Mouse (Mus musculus): ENCODE results near the gene Cryzl2. TPM values are rescaled to one million over a fixed set of nuclear protein-coding genes. Genes with fewer than 3 reads are reported as not detected.

Gene Cryzl2
- polyA plus RNA-seq, 1 experiment from 2014 or later = 8.3 TPM

DNA sequence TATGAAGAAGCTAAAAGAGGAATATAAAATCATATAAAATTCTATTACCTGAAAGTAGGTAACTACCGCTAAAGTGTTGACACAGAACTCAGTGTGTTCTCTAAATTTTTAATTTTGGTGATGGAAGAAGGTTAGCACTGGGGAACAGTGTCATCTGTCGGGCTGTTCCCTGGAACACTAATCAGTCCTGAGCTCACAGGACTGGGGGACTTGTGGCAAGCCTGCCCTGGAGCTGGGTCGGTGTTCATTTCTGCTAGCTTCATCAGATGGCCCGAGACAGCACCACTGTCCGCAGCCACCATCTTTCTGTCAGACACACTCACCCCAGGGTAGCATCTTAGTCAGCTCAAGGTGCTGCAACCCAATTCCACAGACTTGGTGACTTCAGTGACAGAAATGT lies 63.9 kb downstream of the Cryzl2 start:
- Histone ChIP-seq H3K27ac (ENCODE audit: low read depth, low read length) (no peak overlapping the region), H3K4me1 (ENCODE audit: control insufficient read depth, insufficient read depth, low read length) (no peaks in the 10 kb centered on the region), H3K9me3 (ENCODE audit: control insufficient read depth, low read length) (no peaks in the 10 kb centered on the region), H3K9ac (ENCODE audit: low read length) (no peak overlapping the region), H3K4me3 (ENCODE audit: low read depth, low read length) (no peak overlapping the region), H3K36me3 (ENCODE audit: control insufficient read depth, insufficient read depth, low read length) (no peaks in the 10 kb centered on the region), H3K27me3 (ENCODE audit: control insufficient read depth, insufficient read depth, low read length) (no peaks in the 10 kb centered on the region), H3K4me2 (no peak overlapping the region)
- DNase-seq (ENCODE audit: low spot score, missing footprints) = peak; percentile 54
- 93% methylated on average over 5 of the region's 5 CpGs for WGBS
- no peak for ATAC-seq (ENCODE audit: low FRiP score)

DNA sequence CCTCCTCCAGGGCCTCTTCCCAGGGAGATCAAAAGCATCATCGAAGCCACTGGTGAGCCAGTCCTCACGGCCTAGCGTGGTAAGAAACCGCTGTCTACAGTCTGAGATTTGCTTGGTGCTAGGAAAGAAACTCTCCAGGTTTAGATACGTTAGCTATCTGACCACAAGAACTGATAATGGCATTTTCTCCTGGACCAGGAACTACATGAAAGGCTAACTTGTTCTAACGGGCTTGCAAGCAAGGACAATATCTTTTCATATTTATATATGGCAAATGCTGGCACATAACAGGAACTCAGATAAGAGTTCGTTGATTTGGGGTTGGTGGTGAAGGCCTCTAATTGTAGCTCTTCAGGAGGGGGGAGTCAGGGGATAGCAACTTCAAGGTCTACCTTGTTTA lies 66.4 kb downstream of the Cryzl2 start:
- H3K27ac ChIP-seq (ENCODE audit: low read depth, low read length) = no peak overlapping the region
- H3K4me3 ChIP-seq (ENCODE audit: low read depth, low read length) = no peak overlapping the region
- WGBS = 91% methylated on average over 7 of the region's 7 CpGs
- no peak overlapping the region for H3K9ac ChIP-seq (ENCODE audit: low read length)
- no peak for ATAC-seq (ENCODE audit: low FRiP score)
- H3K4me1 ChIP-seq (ENCODE audit: control insufficient read depth, insufficient read depth, low read length) = no peaks in the 10 kb centered on the region
- H3K27me3 ChIP-seq (ENCODE audit: control insufficient read depth, insufficient read depth, low read length) = no peaks in the 10 kb centered on the region
- no peaks in the 10 kb centered on the region for H3K36me3 ChIP-seq (ENCODE audit: control insufficient read depth, insufficient read depth, low read length)
- DNase-seq (ENCODE audit: low spot score, missing footprints) = peak; percentile 26
- no peaks in the 10 kb centered on the region for H3K9me3 ChIP-seq (ENCODE audit: control insufficient read depth, low read length)
- no peak overlapping the region for H3K4me2 ChIP-seq

DNA sequence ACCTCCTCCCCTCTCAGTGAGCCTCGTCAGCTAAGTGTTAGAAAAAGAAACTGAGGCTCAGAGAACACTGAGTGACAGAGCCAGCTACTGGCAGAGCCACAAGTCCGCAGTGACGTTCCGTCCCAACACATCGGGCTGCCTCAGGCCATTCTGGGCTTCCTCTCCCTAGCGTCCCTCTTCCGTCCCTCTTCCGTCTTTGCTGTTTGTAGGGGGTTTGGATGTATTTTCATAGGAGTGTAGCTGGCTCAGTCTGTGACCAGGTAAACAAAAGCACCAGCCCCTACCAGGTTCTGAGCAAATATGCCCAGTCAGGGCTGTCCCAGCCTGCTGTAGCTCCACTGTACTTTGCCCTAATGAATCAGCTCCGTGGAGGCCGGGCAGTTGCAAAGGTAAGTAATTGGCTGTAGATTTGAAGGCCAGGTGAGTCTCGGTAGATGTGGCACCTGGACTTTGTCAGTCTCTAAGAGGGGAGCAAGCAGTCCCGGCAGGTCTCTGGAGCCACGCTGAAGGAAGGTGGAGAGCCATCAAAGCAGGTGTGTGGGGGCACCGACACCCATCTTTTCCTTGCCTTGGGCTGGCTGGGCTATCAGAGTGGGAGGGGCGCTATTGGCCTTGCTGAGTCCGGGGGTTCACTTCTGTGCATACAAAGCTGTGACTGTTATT lies 67.4 kb downstream of the Cryzl2 start:
- peak; percentile 57 for DNase-seq (ENCODE audit: low spot score, missing footprints)
- Histone ChIP-seq H3K4me1 (ENCODE audit: control insufficient read depth, insufficient read depth, low read length) (no peaks in the 10 kb centered on the region), H3K4me3 (ENCODE audit: low read depth, low read length) (no peak overlapping the region), H3K27me3 (ENCODE audit: control insufficient read depth, insufficient read depth, low read length) (no peaks in the 10 kb centered on the region), H3K4me2 (no peak overlapping the region), H3K27ac (ENCODE audit: low read depth, low read length) (no peak overlapping the region), H3K9me3 (ENCODE audit: control insufficient read depth, low read length) (no peaks in the 10 kb centered on the region), H3K36me3 (ENCODE audit: control insufficient read depth, insufficient read depth, low read length) (no peaks in the 10 kb centered on the region), H3K9ac (ENCODE audit: low read length) (no peak overlapping the region)
- 89% methylated on average over 16 of the region's 16 CpGs for WGBS
- ATAC-seq (ENCODE audit: low FRiP score) = no peak

DNA sequence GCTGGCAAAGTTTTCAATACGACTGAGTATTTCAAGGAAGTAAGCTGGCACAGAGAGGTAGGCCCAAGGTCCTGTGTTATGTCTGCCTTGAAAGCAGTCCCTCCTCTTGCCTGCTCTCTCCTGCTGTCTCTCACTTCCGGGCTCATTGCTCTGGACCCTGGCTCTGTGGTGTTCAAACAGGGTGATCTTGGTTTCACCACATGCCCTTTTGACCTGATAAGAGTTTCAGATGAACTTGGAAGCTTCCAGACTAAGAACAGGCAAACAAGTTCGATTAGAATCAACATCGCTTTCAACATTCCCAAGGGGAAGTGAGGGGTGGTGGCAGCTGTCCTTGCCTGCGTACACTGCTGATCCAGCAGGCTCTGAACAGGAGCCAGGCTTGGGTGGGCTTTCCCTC lies 68.2 kb downstream of the Cryzl2 start:
- no peaks in the 10 kb centered on the region for H3K9me3 ChIP-seq (ENCODE audit: control insufficient read depth, low read length)
- no peak overlapping the region for H3K4me3 ChIP-seq (ENCODE audit: low read depth, low read length)
- ATAC-seq (ENCODE audit: low FRiP score) (no peak), DNase-seq (ENCODE audit: low spot score, missing footprints) (no peak)
- no peaks in the 10 kb centered on the region for H3K36me3 ChIP-seq (ENCODE audit: control insufficient read depth, insufficient read depth, low read length)
- no peaks in the 10 kb centered on the region for H3K27me3 ChIP-seq (ENCODE audit: control insufficient read depth, insufficient read depth, low read length)
- no peak overlapping the region for H3K9ac ChIP-seq (ENCODE audit: low read length)
- 79% methylated on average over 5 of the region's 5 CpGs for WGBS
- no peak overlapping the region for H3K4me2 ChIP-seq
- H3K4me1 ChIP-seq (ENCODE audit: control insufficient read depth, insufficient read depth, low read length) = no peaks in the 10 kb centered on the region
- no peak overlapping the region for H3K27ac ChIP-seq (ENCODE audit: low read depth, low read length)

DNA sequence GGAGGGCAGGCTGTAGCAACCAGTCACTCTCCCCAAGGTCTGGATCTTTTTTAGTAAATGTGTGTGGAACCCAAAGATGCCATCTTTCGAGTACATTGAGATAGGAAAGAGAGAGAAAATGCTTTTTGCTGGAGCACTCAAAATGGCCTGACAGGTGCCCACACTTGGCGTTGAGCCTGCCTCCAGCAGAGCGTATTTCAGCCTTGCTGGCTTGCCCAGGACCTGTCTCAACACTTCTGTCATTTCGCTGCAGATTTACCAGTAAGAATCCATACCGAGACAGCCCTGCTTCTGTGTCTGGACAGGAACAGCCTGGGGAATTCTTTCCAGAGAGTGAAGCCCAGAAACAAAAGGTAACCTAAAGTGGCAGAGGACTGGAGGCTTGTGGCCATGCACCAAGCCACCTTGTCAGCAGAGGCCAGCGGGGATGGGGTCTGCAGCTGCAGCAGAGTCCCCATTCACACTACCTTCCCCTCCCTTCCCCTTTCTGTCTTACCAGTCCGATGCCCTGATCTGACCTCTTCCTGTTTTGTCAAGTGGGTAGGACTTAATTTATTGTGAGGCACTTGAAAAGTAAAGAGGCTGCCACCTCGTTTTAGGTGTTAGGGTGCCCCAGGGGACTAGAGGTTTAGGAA lies 74.6 kb downstream of the Cryzl2 start:
- H3K9ac ChIP-seq (ENCODE audit: low read length) = no peak overlapping the region
- H3K27ac ChIP-seq (ENCODE audit: low read depth, low read length) = no peak overlapping the region
- DNase-seq (ENCODE audit: low spot score, missing footprints) = peak; percentile 61
- H3K36me3 ChIP-seq (ENCODE audit: control insufficient read depth, insufficient read depth, low read length) = no peaks in the 10 kb centered on the region
- H3K9me3 ChIP-seq (ENCODE audit: control insufficient read depth, low read length) = no peaks in the 10 kb centered on the region
- H3K4me1 ChIP-seq (ENCODE audit: control insufficient read depth, insufficient read depth, low read length) = 0 out of 2 replicates have a peak, but pooled peaks cover 3% of the 10 kb centered on the region
- 59% methylated on average over 8 of the region's 8 CpGs for WGBS
- no peaks in the 10 kb centered on the region for H3K27me3 ChIP-seq (ENCODE audit: control insufficient read depth, insufficient read depth, low read length)
- no peak for ATAC-seq (ENCODE audit: low FRiP score)
- no peak overlapping the region for H3K4me3 ChIP-seq (ENCODE audit: low read depth, low read length)
- no peak overlapping the region for H3K4me2 ChIP-seq

DNA sequence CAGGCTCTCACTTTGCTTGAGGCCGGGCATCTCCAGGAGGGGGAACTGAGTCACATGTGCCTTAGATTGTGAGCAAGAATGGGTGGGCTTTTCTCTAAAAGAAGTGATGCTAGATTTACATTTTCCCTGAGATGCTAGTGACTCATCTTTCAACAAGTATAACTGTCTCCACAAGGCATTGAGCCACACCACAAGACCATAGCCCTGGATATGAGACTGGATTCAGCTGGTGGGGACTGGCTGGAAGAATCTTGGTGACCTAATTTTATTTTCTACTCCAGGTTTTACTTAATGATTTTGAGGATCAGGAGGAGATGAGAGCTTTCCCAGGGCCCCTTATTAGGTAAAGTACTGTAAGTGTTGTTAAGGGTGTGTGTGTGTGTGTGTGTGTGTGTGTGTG lies 77.2 kb downstream of the Cryzl2 start:
- Histone ChIP-seq H3K27me3 (ENCODE audit: control insufficient read depth, insufficient read depth, low read length) (no peaks in the 10 kb centered on the region), H3K4me2 (no peak overlapping the region), H3K36me3 (ENCODE audit: control insufficient read depth, insufficient read depth, low read length) (no peaks in the 10 kb centered on the region), H3K9ac (ENCODE audit: low read length) (no peak overlapping the region), H3K4me3 (ENCODE audit: low read depth, low read length) (no peak overlapping the region), H3K4me1 (ENCODE audit: control insufficient read depth, insufficient read depth, low read length) (0 out of 2 replicates have a peak, but pooled peaks cover 3% of the 10 kb centered on the region), H3K27ac (ENCODE audit: low read depth, low read length) (no peak overlapping the region), H3K9me3 (ENCODE audit: control insufficient read depth, low read length) (no peaks in the 10 kb centered on the region)
- ATAC-seq (ENCODE audit: low FRiP score) (no peak), DNase-seq (ENCODE audit: low spot score, missing footprints) (no peak)
- 92% methylated on average over 1 of the region's 1 CpGs for WGBS

DNA sequence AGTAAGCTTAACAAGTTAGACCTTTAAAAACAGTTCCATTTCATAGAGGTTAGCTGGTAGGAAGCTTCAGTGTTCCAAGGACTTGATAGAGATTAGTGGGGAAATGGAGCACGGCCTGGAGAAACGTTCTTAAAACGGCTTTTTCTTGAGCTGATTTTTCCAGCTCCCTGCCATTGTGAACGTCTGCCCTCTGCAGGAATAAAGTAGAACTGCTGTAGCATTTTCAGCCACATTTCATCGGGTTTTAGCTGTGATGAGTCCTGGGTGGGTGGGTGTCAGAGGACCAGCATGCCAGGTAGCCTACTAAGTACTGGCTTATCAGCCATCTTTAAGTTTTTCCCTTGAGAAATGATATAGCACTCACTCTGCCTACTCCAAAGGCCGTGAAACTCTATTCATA lies 78.1 kb downstream of the Cryzl2 start:
- H3K36me3 ChIP-seq (ENCODE audit: control insufficient read depth, insufficient read depth, low read length) = no peaks in the 10 kb centered on the region
- H3K27me3 ChIP-seq (ENCODE audit: control insufficient read depth, insufficient read depth, low read length) = no peaks in the 10 kb centered on the region
- no peaks in the 10 kb centered on the region for H3K9me3 ChIP-seq (ENCODE audit: control insufficient read depth, low read length)
- DNase-seq (ENCODE audit: low spot score, missing footprints) (peak; percentile 97), ATAC-seq (ENCODE audit: low FRiP score) (peak; percentile 57; the same call in 1 of the 2 replicates)
- H3K4me1 ChIP-seq (ENCODE audit: control insufficient read depth, insufficient read depth, low read length) = 0 out of 2 replicates have a peak, but pooled peaks cover 3% of the 10 kb centered on the region
- H3K27ac ChIP-seq (ENCODE audit: low read depth, low read length) = no peak overlapping the region
- no peak overlapping the region for H3K4me3 ChIP-seq (ENCODE audit: low read depth, low read length)
- H3K9ac ChIP-seq (ENCODE audit: low read length) = no peak overlapping the region
- WGBS = 13% methylated on average over 6 of the region's 6 CpGs
- H3K4me2 ChIP-seq = no peak overlapping the region

DNA sequence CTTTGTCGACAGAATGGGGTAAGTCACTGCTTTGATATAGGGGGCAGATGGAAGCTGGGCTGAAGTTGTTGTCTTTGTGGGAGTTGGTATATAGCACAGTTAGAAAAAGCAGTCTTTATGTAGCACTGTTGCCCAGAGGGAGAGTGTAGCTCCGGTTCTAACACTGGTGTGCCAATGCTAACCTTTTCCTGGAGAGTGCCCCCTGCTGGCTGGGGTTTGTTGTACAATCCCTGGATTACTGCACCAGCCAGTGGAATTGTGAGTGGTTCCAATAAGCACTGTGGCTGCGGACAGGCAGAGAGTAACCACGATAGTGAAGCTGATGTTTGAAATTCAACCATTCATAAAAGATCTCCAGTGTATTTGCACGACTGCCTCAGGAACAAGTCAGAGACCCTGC lies 79.3 kb downstream of the Cryzl2 start:
- Histone ChIP-seq H3K27me3 (ENCODE audit: control insufficient read depth, insufficient read depth, low read length) (no peaks in the 10 kb centered on the region), H3K36me3 (ENCODE audit: control insufficient read depth, insufficient read depth, low read length) (no peaks in the 10 kb centered on the region), H3K27ac (ENCODE audit: low read depth, low read length) (no peak overlapping the region), H3K4me1 (ENCODE audit: control insufficient read depth, insufficient read depth, low read length) (0 out of 2 replicates have a peak, but pooled peaks cover 3% of the 10 kb centered on the region), H3K9me3 (ENCODE audit: control insufficient read depth, low read length) (no peaks in the 10 kb centered on the region), H3K4me3 (ENCODE audit: low read depth, low read length) (no peak overlapping the region), H3K9ac (ENCODE audit: low read length) (no peak overlapping the region), H3K4me2 (no peak overlapping the region)
- DNase-seq (ENCODE audit: low spot score, missing footprints) (peak; percentile 14), ATAC-seq (ENCODE audit: low FRiP score) (no peak)
- 84% methylated on average over 5 of the region's 5 CpGs for WGBS

All from midbrain, embryonic 11.5 days (tissue).